ENCODE assay signal across 22 mouse cellular contexts in genomic region chr17:27378977-27379376, GRCm38 (mm10).
"Had no signal": no experiment of that assay in that cellular context is flagged by ENCODE, and none has a peak within 500 bp of the region (broad histone marks: within the 10 kb centered on the region; RNA-seq: fewer than 3 reads in every experiment).

No protein-coding gene starts in this region.

- H3K4me3 ChIP-seq: limb, embryonic 13.5 days; liver, embryonic 12.5 days; liver, embryonic 15.5 days; lung, embryonic 15.5 days; megakaryocyte, embryonic 14.5 days; myocyte; stomach, embryonic 15.5 days had no signal

- H3K4me1 ChIP-seq: liver, embryonic 12.5 days; liver, embryonic 15.5 days; lung, embryonic 15.5 days had no signal

- H3K9me3 ChIP-seq: liver, embryonic 12.5 days; liver, embryonic 15.5 days; lung, embryonic 15.5 days; stomach, embryonic 15.5 days had no signal

- ATAC-seq: liver, embryonic 12.5 days had no signal

- H3K9ac ChIP-seq: limb, embryonic 13.5 days; liver, embryonic 12.5 days; liver, embryonic 15.5 days; lung, embryonic 15.5 days; stomach, embryonic 15.5 days had no signal

- H3K27me3 ChIP-seq: limb, embryonic 13.5 days; liver, embryonic 15.5 days; lung, embryonic 15.5 days; stomach, embryonic 15.5 days had no signal

- DNase-seq: kidney, adult 9 months; kidney, postnatal 14 days; kidney, postnatal 4 days; left cerebral cortex, postnatal 4 days; liver; lung, adult 18-20 months; lung, postnatal 10 days; lung, postnatal 36 days; midbrain, embryonic 14.5 days; retina, postnatal 1 day; right cerebral cortex, postnatal 25 days; spleen, adult 18-20 months; thymus, adult 18-20 months; thymus, postnatal 36 days had no signal

- H3K36me3 ChIP-seq: limb, embryonic 13.5 days; liver, embryonic 12.5 days; liver, embryonic 15.5 days; lung, embryonic 15.5 days; stomach, embryonic 15.5 days had no signal

- H3K4me2 ChIP-seq: limb, embryonic 13.5 days; liver, embryonic 12.5 days; liver, embryonic 15.5 days; lung, embryonic 15.5 days; midbrain, embryonic 11.5 days; stomach, embryonic 15.5 days had no signal

- H3K27ac ChIP-seq: limb, embryonic 13.5 days; liver, embryonic 12.5 days; liver, embryonic 15.5 days; lung, embryonic 15.5 days; stomach, embryonic 15.5 days had no signal
